Mouse (Mus musculus): Measurements from ENCODE around the gene Fndc3b. TPM values are rescaled to one million over a fixed set of nuclear protein-coding genes. Genes with fewer than 3 reads are reported as not detected.
A peak's percentile ranks its signal among the peaks of the same experiment; 100 is the strongest.

The Fndc3b gene
- polyA plus RNA-seq (2014; fragmentation: Nextera tagmentation; extraction: Ambion mirVana): 11.5 and 12.0 TPM in 2 replicates

DNA sequence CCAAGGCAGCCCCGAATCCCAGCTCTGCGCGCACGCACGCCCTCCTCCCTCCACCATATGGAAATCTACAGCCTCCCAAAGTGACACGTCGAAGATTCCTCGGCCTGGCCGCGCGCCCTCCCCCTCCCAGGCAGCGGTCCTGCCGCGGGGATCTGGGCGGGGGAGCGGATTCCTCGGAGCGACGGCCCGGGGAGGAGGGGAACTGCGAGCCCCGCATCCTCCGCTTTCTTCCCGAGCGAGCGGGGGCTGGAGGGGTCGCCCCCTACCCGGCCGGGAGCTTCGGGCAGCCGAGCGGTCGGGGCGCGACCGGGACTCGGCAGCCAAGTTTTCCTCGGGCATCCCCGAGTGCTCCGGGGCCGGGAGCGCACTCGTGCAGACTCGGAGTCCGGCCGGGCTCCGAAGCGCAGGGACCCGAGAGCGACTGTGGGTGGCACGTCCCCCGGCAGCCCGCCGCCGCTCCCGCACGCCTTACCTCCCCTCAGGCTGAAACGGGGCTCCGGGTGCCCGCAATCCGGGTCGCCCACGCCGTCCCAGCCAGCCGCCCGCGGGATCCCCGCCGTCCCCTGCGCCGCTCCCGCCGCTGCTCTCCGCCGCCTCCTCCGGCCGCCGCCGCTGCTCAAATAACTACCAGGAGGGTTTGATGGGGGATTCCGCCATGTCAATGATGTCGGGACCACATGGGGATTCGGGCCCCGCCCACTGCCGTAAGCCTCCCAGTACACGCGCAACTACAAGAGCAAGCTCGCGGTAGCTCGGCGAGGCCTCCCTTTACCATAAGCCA is at the start of gene Fndc3b:
Gene Fndc3b (minus strand): TSS at position 660 of the 781 bp plus-strand sequence.
- ATAC-seq (ENCODE audit: insufficient number of reproducible peaks, low FRiP score, low TSS enrichment, low read depth): peak; percentile 81
- Histone ChIP-seq H3K4me2 (ENCODE audit: low read depth, severe bottlenecking) (peak within 1 kb of the TSS; percentile 53), H3K9me3 (ENCODE audit: control insufficient read depth, low read length) (no peaks in the 10 kb centered on the region), H3K27me3 (ENCODE audit: control insufficient read depth, insufficient read depth, low read length) (no peaks in the 10 kb centered on the region), H3K9ac (ENCODE audit: low read length) (peak within 1 kb of the TSS; percentile 85), H3K36me3 (ENCODE audit: control insufficient read depth, insufficient read depth, low read length) (no peaks in the 10 kb centered on the region), H3K27ac (replicated peaks; ENCODE audit: low read depth, low read length) (peak within 1 kb of the TSS; percentile 94), H3K4me3 (ENCODE audit: low read depth, low read length) (peak within 1 kb of the TSS; percentile 85), H3K4me1 (ENCODE audit: control insufficient read depth, insufficient read depth, low read length) (no peaks in the 10 kb centered on the region; the same call in 1 of the 2 replicates)
- WGBS: under 1% methylated on average over 81 of the region's 90 CpGs
- DNase-seq (ENCODE audit: low spot score): peak; percentile 94

GRCm38 (mm10) chr3:27760278-27760677 is 49.2 kb upstream of the Fndc3b start:
- no peak overlapping the region for H3K4me3 ChIP-seq (ENCODE audit: low read depth, low read length)
- DNase-seq (ENCODE audit: low spot score): no peak
- WGBS: 61% methylated on average over 2 of the region's 2 CpGs

GRCm38 (mm10) chr3:27758976-27759375 is 47.9 kb upstream of the Fndc3b start:
- H3K4me3 ChIP-seq (ENCODE audit: low read depth, low read length): no peak overlapping the region
- H3K27me3 ChIP-seq (ENCODE audit: control insufficient read depth, insufficient read depth, low read length): no peaks in the 10 kb centered on the region
- ATAC-seq (ENCODE audit: insufficient number of reproducible peaks, low FRiP score, low TSS enrichment, low read depth) (no peak), DNase-seq (ENCODE audit: low spot score) (no peak)
- WGBS: 35% methylated on average over 6 of the region's 6 CpGs
- no peak overlapping the region for H3K4me2 ChIP-seq (ENCODE audit: low read depth, severe bottlenecking)
- no peaks in the 10 kb centered on the region for H3K4me1 ChIP-seq (ENCODE audit: control insufficient read depth, insufficient read depth, low read length)
- no peak overlapping the region for H3K9ac ChIP-seq (ENCODE audit: low read length)
- H3K36me3 ChIP-seq (ENCODE audit: control insufficient read depth, insufficient read depth, low read length): no peaks in the 10 kb centered on the region
- H3K9me3 ChIP-seq (ENCODE audit: control insufficient read depth, low read length): no peaks in the 10 kb centered on the region
- H3K27ac ChIP-seq (replicated peaks; ENCODE audit: low read depth, low read length): no peak overlapping the region

More at GRCm38 (mm10) chr3:27760278-27760677, 49.2 kb upstream of the Fndc3b start:
- H3K27ac ChIP-seq (replicated peaks; ENCODE audit: low read depth, low read length): no peak overlapping the region
- ATAC-seq (ENCODE audit: insufficient number of reproducible peaks, low FRiP score, low TSS enrichment, low read depth): no peak
- H3K4me1 ChIP-seq (ENCODE audit: control insufficient read depth, insufficient read depth, low read length): no peaks in the 10 kb centered on the region
- no peaks in the 10 kb centered on the region for H3K9me3 ChIP-seq (ENCODE audit: control insufficient read depth, low read length)
- H3K4me2 ChIP-seq (ENCODE audit: low read depth, severe bottlenecking): no peak overlapping the region
- no peaks in the 10 kb centered on the region for H3K27me3 ChIP-seq (ENCODE audit: control insufficient read depth, insufficient read depth, low read length)
- H3K36me3 ChIP-seq (ENCODE audit: control insufficient read depth, insufficient read depth, low read length): no peaks in the 10 kb centered on the region
- H3K9ac ChIP-seq (ENCODE audit: low read length): no peak overlapping the region

- WGBS: 87% methylated on average over 5 of the region's 5 CpGs
- H3K36me3 ChIP-seq (ENCODE audit: control insufficient read depth, insufficient read depth, low read length): no peaks in the 10 kb centered on the region
- no peak overlapping the region for H3K27ac ChIP-seq (replicated peaks; ENCODE audit: low read depth, low read length)
- DNase-seq (ENCODE audit: low spot score) (no peak), ATAC-seq (ENCODE audit: insufficient number of reproducible peaks, low FRiP score, low TSS enrichment, low read depth) (no peak)
- H3K4me3 ChIP-seq (ENCODE audit: low read depth, low read length): no peak overlapping the region
- H3K9me3 ChIP-seq (ENCODE audit: control insufficient read depth, low read length): no peaks in the 10 kb centered on the region
- no peaks in the 10 kb centered on the region for H3K4me1 ChIP-seq (ENCODE audit: control insufficient read depth, insufficient read depth, low read length)
- no peak overlapping the region for H3K4me2 ChIP-seq (ENCODE audit: low read depth, severe bottlenecking)
- no peaks in the 10 kb centered on the region for H3K27me3 ChIP-seq (ENCODE audit: control insufficient read depth, insufficient read depth, low read length)
- H3K9ac ChIP-seq (ENCODE audit: low read length): no peak overlapping the region
Measured at GRCm38 (mm10) chr3:27751657-27752056, 40.5 kb upstream of the Fndc3b start.

DNA sequence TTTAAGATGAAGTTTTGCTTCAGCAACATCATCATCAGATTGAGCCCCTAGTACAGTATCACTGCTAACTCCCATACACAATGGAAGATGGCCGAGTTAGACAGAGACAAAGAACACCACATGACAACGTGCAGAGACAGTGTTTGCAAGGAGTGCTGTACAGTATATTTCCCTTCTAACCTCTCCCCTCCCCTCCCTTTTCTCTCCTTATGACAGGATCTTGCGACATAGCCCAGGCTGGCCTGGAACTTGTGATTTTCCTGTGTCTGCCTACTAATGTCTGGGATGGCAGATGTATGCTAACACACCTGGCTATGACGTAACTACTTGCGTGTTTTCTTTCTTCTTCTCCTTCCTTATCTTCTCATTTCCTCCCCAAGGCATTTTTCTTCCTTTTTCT is 40.0 kb upstream of the Fndc3b start:
- no peak overlapping the region for H3K4me3 ChIP-seq (ENCODE audit: low read depth, low read length)
- H3K36me3 ChIP-seq (ENCODE audit: control insufficient read depth, insufficient read depth, low read length): no peaks in the 10 kb centered on the region
- 90% methylated on average over 5 of the region's 5 CpGs for WGBS
- no peak for DNase-seq (ENCODE audit: low spot score)
- no peak overlapping the region for H3K27ac ChIP-seq (replicated peaks; ENCODE audit: low read depth, low read length)
- H3K27me3 ChIP-seq (ENCODE audit: control insufficient read depth, insufficient read depth, low read length): no peaks in the 10 kb centered on the region
- no peaks in the 10 kb centered on the region for H3K4me1 ChIP-seq (ENCODE audit: control insufficient read depth, insufficient read depth, low read length)
- no peak overlapping the region for H3K9ac ChIP-seq (ENCODE audit: low read length)
- ATAC-seq (ENCODE audit: insufficient number of reproducible peaks, low FRiP score, low TSS enrichment, low read depth): no peak
- H3K4me2 ChIP-seq (ENCODE audit: low read depth, severe bottlenecking): no peak overlapping the region
- H3K9me3 ChIP-seq (ENCODE audit: control insufficient read depth, low read length): no peaks in the 10 kb centered on the region

GRCm38 (mm10) chr3:27745651-27746050 is 34.5 kb upstream of the Fndc3b start:
- Histone ChIP-seq H3K27ac (replicated peaks; ENCODE audit: low read depth, low read length) (no peak overlapping the region), H3K9ac (ENCODE audit: low read length) (no peak overlapping the region), H3K27me3 (ENCODE audit: control insufficient read depth, insufficient read depth, low read length) (no peaks in the 10 kb centered on the region), H3K4me1 (ENCODE audit: control insufficient read depth, insufficient read depth, low read length) (no peaks in the 10 kb centered on the region), H3K36me3 (ENCODE audit: control insufficient read depth, insufficient read depth, low read length) (no peaks in the 10 kb centered on the region), H3K4me2 (ENCODE audit: low read depth, severe bottlenecking) (no peak overlapping the region), H3K4me3 (ENCODE audit: low read depth, low read length) (no peak overlapping the region), H3K9me3 (ENCODE audit: control insufficient read depth, low read length) (no peaks in the 10 kb centered on the region)
- ATAC-seq (ENCODE audit: insufficient number of reproducible peaks, low FRiP score, low TSS enrichment, low read depth): no peak
- DNase-seq (ENCODE audit: low spot score): no peak
- 99% methylated on average over 9 of the region's 9 CpGs for WGBS

DNA sequence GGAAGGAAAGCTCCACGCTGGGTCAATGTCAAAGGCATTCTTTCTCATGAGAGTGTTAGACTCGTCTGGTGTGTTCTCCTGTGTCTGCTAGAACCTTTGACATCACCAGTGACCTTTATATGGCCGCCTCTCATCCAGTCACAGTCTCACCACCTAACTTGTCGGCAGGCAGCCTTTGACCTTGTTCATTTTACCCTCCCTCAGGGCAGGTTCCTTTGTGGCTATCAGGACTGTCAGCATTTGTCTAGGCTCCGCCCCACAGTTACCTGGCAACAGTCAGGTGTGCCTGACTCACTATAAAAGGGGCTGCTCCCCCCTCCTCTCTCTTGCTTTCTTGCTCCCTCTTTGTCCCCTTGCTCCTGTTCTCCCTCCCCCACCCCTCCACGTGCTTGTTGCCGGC is 33.6 kb upstream of the Fndc3b start:
- no peaks in the 10 kb centered on the region for H3K27me3 ChIP-seq (ENCODE audit: control insufficient read depth, insufficient read depth, low read length)
- DNase-seq (ENCODE audit: low spot score) (no peak), ATAC-seq (ENCODE audit: insufficient number of reproducible peaks, low FRiP score, low TSS enrichment, low read depth) (no peak)
- no peak overlapping the region for H3K4me2 ChIP-seq (ENCODE audit: low read depth, severe bottlenecking)
- H3K27ac ChIP-seq (replicated peaks; ENCODE audit: low read depth, low read length): no peak overlapping the region
- no peak overlapping the region for H3K9ac ChIP-seq (ENCODE audit: low read length)
- 55% methylated on average over 7 of the region's 7 CpGs for WGBS
- H3K36me3 ChIP-seq (ENCODE audit: control insufficient read depth, insufficient read depth, low read length): no peaks in the 10 kb centered on the region
- H3K9me3 ChIP-seq (ENCODE audit: control insufficient read depth, low read length): no peaks in the 10 kb centered on the region
- no peak overlapping the region for H3K4me3 ChIP-seq (ENCODE audit: low read depth, low read length)
- H3K4me1 ChIP-seq (ENCODE audit: control insufficient read depth, insufficient read depth, low read length): no peaks in the 10 kb centered on the region

DNA sequence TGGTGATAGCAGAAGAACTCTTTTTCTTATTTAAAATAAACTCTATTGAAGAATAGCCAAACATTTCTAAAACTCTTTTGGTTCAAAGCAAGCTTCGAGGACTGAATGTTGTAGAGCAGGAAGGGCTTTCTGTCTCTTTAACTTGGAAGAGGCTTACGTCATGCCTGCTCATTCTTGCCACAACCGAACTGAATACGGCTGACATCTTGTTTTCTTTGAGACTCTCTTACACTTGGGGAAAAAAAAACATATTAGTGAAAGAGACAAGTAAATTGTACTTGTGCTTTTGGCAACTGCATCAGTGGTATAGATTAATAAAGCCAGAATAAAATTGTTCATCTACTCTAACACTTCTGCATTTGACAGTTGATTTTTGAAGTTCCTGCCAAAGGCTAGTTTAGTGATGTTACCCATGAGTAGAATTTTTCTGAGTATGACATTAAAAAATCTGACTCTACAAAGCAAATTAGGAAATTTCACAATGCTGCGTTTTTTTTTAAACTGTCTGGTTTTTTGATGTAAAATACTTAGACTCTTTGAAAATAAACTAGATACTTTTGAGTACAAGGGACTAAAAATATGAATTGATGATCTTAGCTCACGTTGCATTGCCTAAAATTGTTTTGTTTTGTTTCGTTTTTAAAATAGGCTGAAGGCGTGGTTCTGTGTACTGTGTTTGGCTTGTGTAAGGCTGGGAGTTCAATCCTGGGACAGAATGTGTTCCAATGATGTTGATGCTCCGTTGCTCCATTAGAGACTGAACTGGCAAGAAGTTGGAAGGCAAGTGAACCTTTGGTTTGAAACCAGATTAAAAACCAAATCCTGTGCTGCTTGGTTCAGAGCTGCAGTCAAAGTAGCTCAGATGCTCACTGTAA is 32.4 kb upstream of the Fndc3b start:
- H3K4me1 ChIP-seq (ENCODE audit: control insufficient read depth, insufficient read depth, low read length): no peaks in the 10 kb centered on the region
- no peak overlapping the region for H3K27ac ChIP-seq (replicated peaks; ENCODE audit: low read depth, low read length)
- no peaks in the 10 kb centered on the region for H3K27me3 ChIP-seq (ENCODE audit: control insufficient read depth, insufficient read depth, low read length)
- H3K4me2 ChIP-seq (ENCODE audit: low read depth, severe bottlenecking): no peak overlapping the region
- H3K36me3 ChIP-seq (ENCODE audit: control insufficient read depth, insufficient read depth, low read length): no peaks in the 10 kb centered on the region
- 87% methylated on average over 9 of the region's 9 CpGs for WGBS
- DNase-seq (ENCODE audit: low spot score): no peak
- no peaks in the 10 kb centered on the region for H3K9me3 ChIP-seq (ENCODE audit: control insufficient read depth, low read length)
- ATAC-seq (ENCODE audit: insufficient number of reproducible peaks, low FRiP score, low TSS enrichment, low read depth): no peak
- no peak overlapping the region for H3K4me3 ChIP-seq (ENCODE audit: low read depth, low read length)
- no peak overlapping the region for H3K9ac ChIP-seq (ENCODE audit: low read length)
